Comparison of ENCODE assay signal across 7 mouse cellular contexts in the genomic region with DNA sequence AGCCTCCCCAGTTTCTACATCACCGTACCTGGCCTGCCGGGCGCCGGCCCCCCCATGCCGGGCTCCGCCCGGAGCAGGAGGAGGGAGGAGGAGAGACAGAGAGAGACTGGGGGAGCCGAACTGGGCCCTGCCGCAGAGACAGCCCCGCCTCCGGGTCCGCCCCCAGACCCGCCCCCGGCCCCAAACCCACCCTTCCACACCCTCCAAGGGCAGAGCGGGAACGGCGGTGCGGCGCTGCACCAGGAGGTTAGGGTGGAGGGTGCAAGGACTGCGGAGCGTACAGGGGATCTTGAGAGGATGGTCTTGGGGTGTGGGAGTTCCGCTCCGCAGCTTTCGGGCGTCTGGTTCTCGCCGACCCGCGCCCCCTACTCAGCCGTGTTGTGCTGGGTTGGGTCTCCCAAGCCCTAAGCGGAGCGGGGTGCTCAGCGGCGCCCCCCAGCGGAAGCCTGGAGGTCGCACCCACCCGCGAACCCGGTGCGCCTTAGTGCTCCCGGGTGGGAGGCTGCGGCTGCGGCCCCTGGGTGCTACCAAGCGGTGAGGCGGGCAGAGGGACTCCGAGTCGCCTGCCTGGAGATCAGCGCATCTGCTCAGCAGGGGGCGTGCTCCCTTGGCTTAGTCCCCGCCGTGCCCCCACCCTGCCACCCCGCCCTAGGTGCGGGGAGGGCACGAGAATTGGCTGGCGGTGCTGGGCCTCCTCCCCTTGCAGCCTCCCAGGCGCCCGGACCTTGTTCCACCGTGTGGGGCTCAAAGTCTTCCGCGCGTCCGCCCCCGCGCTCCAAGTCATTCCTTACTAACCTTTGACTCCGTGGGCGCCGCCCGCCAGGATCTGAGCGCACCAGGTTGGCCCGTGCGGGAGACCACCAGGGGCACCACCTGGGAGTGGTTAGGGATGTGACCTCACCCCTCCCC. TPM values are rescaled to one million over a fixed set of nuclear protein-coding genes. Genes with fewer than 3 reads are reported as not detected.
DNase-seq lines count a peak whose midpoint lies in the region; ATAC-seq and TF ChIP-seq lines count a peak whose summit lies in the region.

A gene (minus strand): TSS at position 585 of the 909 bp plus-strand sequence.

- H3K4me3 ChIP-seq in gastrocnemius, adult 2 months = peak within 1 kb of the TSS; percentile 87
- peak within 1 kb of the TSS; percentile 87 for H3K4me3 ChIP-seq in midbrain, embryonic 10.5 days

- H3K27me3 ChIP-seq in midbrain, embryonic 10.5 days (ENCODE audit: low read depth, poor library complexity, severe bottlenecking) = 0 out of 2 replicates have a peak, but pooled peaks cover 5% of the 10 kb centered on the region

- ATAC-seq in inflammation-experienced regulatory T-cells, adult 6 months = peak; percentile 36

- peaks cover 23% of the 10 kb centered on the region for H3K36me3 ChIP-seq in midbrain, embryonic 10.5 days

- H3K4me1 ChIP-seq in midbrain, embryonic 10.5 days = peaks cover 62% of the 10 kb centered on the region

- peak; percentile 32 for DNase-seq in adipocyte (ENCODE audit: low spot score)
- DNase-seq in cerebellum, postnatal 4 days (ENCODE audit: low spot score in 2 of 2) = peak; percentile 74 to 89
- DNase-seq in gastrocnemius, adult 2 months = peak; percentile 79
- peak; percentile 82 to 83 for DNase-seq in left cerebral cortex, postnatal 36 days (ENCODE audit: low spot score in 2 of 2)
- peak; percentile 87 for DNase-seq in midbrain, embryonic 10.5 days (ENCODE audit: low spot score)
- DNase-seq in right cerebral cortex, postnatal 4 days = peak; percentile 93

- peak; percentile 91 for TF ChIP-seq CTCF in gastrocnemius, adult 2 months (IDR thresholded peaks at IDR 0.05)

- peak within 1 kb of the TSS; percentile 69 for H3K27ac ChIP-seq in gastrocnemius, adult 2 months
- H3K27ac ChIP-seq in midbrain, embryonic 10.5 days (replicated peaks) = peak within 1 kb of the TSS; percentile 93

- intact Hi-C loops in gastrocnemius, adult 2 months (cut with DNase I) = loop anchor here (10.0 kb wide), 1 partner anchor 236 kb away; a partner anchor contains a TSS
- intact Hi-C loops in left cerebral cortex, postnatal 36 days (cut with DNase I) = loop anchor here (5.0 kb wide), 1 partner anchor 84 kb away; no protein-coding TSS in a partner anchor

- no peaks in the 10 kb centered on the region for H3K9me3 ChIP-seq in midbrain, embryonic 10.5 days (replicated peaks)

- WGBS in midbrain, embryonic 10.5 days = under 1% methylated on average over 68 of the region's 71 CpGs

RNA-seq across cellular contexts. Expression of the gene that starts here (rescaled TPM):
- total RNA-seq in gastrocnemius, adult 2 months (2021) = under 1 TPM; 0.05 to 0.45 TPM
- under 1 TPM in 2 of 3 experiments, not detected in 1; 0.12 to 0.20 TPM for polyA plus RNA-seq in inflammation-experienced regulatory T-cells, adult 6 months (2017; shearing (Covaris generic))
- total RNA-seq in left cerebral cortex, postnatal 36 days (2021) = 10 to 100 TPM; 70.1 to 79.5 TPM
- 5.1 and 8.4 TPM in 2 replicates for polyA plus RNA-seq in midbrain, embryonic 10.5 days (2016; fragmentation: Nextera tagmentation; extraction: Ambion mirVana)

Comparison
In these comparisons a context has a peak if more than half of its experiments do, and no peak if none do; other contexts are left out.
1. Peak in every context shown above with its lines: DNase-seq, ATAC-seq, H3K4me3 ChIP-seq and H3K27ac ChIP-seq.
2. RNA of the gene that starts here (total RNA-seq): 70.1 to 79.5 TPM in left cerebral cortex, postnatal 36 days; 0.05 to 0.45 TPM in gastrocnemius, adult 2 months; every median in the first group is over 10 times any median in the second.
3. Peak in DNase-seq, H3K4me3 ChIP-seq and H3K27ac ChIP-seq in gastrocnemius, adult 2 months; RNA of the gene not detected or under 1 TPM.
4. Peak in ATAC-seq in inflammation-experienced regulatory T-cells, adult 6 months; RNA of the gene not detected or under 1 TPM.
5. DNase-seq: peak in every context shown above with its lines; median percentile 93 in right cerebral cortex, postnatal 4 days; 87 in midbrain, embryonic 10.5 days; 82 in left cerebral cortex, postnatal 36 days; 82 in cerebellum, postnatal 4 days; 79 in gastrocnemius, adult 2 months; 32 in adipocyte.